Mouse (Mus musculus): Measurements from ENCODE around the gene Gps1. TPM values are rescaled to one million over a fixed set of nuclear protein-coding genes. Genes with fewer than 3 reads are reported as not detected.
A peak's percentile ranks its signal among the peaks of the same experiment; 100 is the strongest.

The Gps1 gene
- total RNA-seq (2014; rRNA removed): 252 and 262 TPM in 2 replicates
- polyA plus RNA-seq (2015; fragmentation: Nextera tagmentation; extraction: Ambion mirVana): 233 and 253 TPM in 2 replicates

- TF ChIP-seq CTCF (IDR thresholded peaks at IDR 0.05): no peak
- Histone ChIP-seq H3K4me1 (ENCODE audit: insufficient read depth, low read length) (peaks cover 9% of the 10 kb centered on the region; the same call in 1 of the 2 replicates), H3K27ac (ENCODE audit: low read depth, low read length) (peak within 1 kb of the TSS; percentile 82), H3K9ac (replicated peaks; ENCODE audit: low read length, poor library complexity, severe bottlenecking) (peak within 1 kb of the TSS; percentile 86), H3K27me3 (ENCODE audit: insufficient read depth, low read length) (no peaks in the 10 kb centered on the region), H3K9me3 (ENCODE audit: low read length) (no peaks in the 10 kb centered on the region), H3K4me3 (ENCODE audit: low read depth, low read length) (peak within 1 kb of the TSS; percentile 84), H3K36me3 (ENCODE audit: insufficient read depth, low read length) (peaks cover 35% of the 10 kb centered on the region), H3K4me2 (ENCODE audit: low read depth, low read length, poor library complexity, severe bottlenecking) (peak within 1 kb of the TSS; percentile 97)
- DNase-seq (ENCODE audit: low spot score) (peak; percentile 81), ATAC-seq (ENCODE audit: low FRiP score) (peak; percentile 78)
- 0% methylated on average over 56 of the region's 107 CpGs for WGBS
Observed at GRCm38 (mm10) chr11:120784064-120784791, at the start of gene Gps1, which contains the start of gene Rfng. Gene Gps1, plus strand, starts transcription at chr11:120784272. Gene Rfng, minus strand, starts transcription at chr11:120784207.

DNA sequence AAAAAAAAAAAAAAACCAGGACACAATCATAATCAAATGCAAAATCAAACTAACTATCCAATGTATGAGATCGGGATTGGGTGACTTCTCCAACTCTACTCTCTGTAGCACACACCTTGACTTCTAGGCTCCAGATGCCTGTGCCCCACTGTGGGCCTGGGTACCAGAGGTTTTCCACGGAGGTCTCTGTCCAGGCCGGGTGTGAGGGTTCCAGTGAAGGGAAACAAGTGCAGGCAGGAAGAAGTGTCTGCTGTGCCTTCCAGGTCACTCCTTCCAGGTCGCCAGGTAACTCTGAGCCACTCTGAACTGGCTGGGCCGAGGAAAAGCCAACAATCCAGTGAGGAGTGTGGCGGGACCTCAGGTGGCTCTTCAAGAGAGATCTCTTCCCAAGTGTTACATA lies 47.6 kb upstream of the Gps1 start:
- no peak overlapping the region for H3K4me2 ChIP-seq (ENCODE audit: low read depth, low read length, poor library complexity, severe bottlenecking)
- ATAC-seq (ENCODE audit: low FRiP score): no peak
- no peaks in the 10 kb centered on the region for H3K9me3 ChIP-seq (ENCODE audit: low read length)
- no peaks in the 10 kb centered on the region for H3K36me3 ChIP-seq (ENCODE audit: insufficient read depth, low read length)
- DNase-seq (ENCODE audit: low spot score): no peak
- H3K4me3 ChIP-seq (ENCODE audit: low read depth, low read length): no peak overlapping the region
- no peaks in the 10 kb centered on the region for H3K27me3 ChIP-seq (ENCODE audit: insufficient read depth, low read length)
- WGBS: 83% methylated on average over 6 of the region's 6 CpGs
- no peak overlapping the region for H3K27ac ChIP-seq (ENCODE audit: low read depth, low read length)
- H3K9ac ChIP-seq (replicated peaks; ENCODE audit: low read length, poor library complexity, severe bottlenecking): no peak overlapping the region
- no peak for TF ChIP-seq CTCF (IDR thresholded peaks at IDR 0.05)
- H3K4me1 ChIP-seq (ENCODE audit: insufficient read depth, low read length): no peaks in the 10 kb centered on the region

DNA sequence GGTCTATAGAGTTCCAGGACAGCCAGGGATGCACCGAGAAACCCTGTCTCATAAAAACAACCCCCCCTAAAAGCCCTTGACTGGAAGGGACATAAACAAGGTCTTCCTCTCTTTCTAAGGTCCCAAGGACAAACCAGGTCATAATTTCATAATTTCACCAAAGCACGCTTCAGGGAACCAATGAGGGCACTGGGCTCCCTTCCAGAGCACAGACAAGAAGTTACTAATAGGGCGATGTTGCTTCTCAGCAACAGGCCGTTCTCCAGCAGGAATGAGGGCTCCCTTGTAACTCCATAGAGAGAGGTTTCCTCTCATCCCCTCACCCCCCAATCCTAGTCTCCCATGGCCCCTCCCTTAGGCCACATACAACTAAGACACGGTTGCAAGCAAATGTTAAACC lies 43.1 kb upstream of the Gps1 start:
- H3K4me2 ChIP-seq (ENCODE audit: low read depth, low read length, poor library complexity, severe bottlenecking): no peak overlapping the region
- H3K36me3 ChIP-seq (ENCODE audit: insufficient read depth, low read length): no peaks in the 10 kb centered on the region
- no peak overlapping the region for H3K27ac ChIP-seq (ENCODE audit: low read depth, low read length)
- H3K27me3 ChIP-seq (ENCODE audit: insufficient read depth, low read length): no peaks in the 10 kb centered on the region
- TF ChIP-seq CTCF (IDR thresholded peaks at IDR 0.05): no peak
- no peak for ATAC-seq (ENCODE audit: low FRiP score)
- H3K9ac ChIP-seq (replicated peaks; ENCODE audit: low read length, poor library complexity, severe bottlenecking): no peak overlapping the region
- no peaks in the 10 kb centered on the region for H3K9me3 ChIP-seq (ENCODE audit: low read length)
- no peak overlapping the region for H3K4me3 ChIP-seq (ENCODE audit: low read depth, low read length)
- no peak for DNase-seq (ENCODE audit: low spot score)
- WGBS: 94% methylated on average over 5 of the region's 5 CpGs
- no peaks in the 10 kb centered on the region for H3K4me1 ChIP-seq (ENCODE audit: insufficient read depth, low read length)

GRCm38 (mm10) chr11:120744121-120744701 lies 39.9 kb upstream of the Gps1 start:
- Histone ChIP-seq H3K4me1 (ENCODE audit: insufficient read depth, low read length) (no peaks in the 10 kb centered on the region), H3K9me3 (ENCODE audit: low read length) (no peaks in the 10 kb centered on the region), H3K4me3 (ENCODE audit: low read depth, low read length) (no peak overlapping the region), H3K9ac (replicated peaks; ENCODE audit: low read length, poor library complexity, severe bottlenecking) (no peak overlapping the region), H3K4me2 (ENCODE audit: low read depth, low read length, poor library complexity, severe bottlenecking) (no peak overlapping the region), H3K27ac (ENCODE audit: low read depth, low read length) (no peak overlapping the region), H3K27me3 (ENCODE audit: insufficient read depth, low read length) (no peaks in the 10 kb centered on the region), H3K36me3 (ENCODE audit: insufficient read depth, low read length) (no peaks in the 10 kb centered on the region)
- 80% methylated on average over 7 of the region's 7 CpGs for WGBS
- DNase-seq (ENCODE audit: low spot score): no peak
- no peak for TF ChIP-seq CTCF (IDR thresholded peaks at IDR 0.05)
- ATAC-seq (ENCODE audit: low FRiP score): no peak

DNA sequence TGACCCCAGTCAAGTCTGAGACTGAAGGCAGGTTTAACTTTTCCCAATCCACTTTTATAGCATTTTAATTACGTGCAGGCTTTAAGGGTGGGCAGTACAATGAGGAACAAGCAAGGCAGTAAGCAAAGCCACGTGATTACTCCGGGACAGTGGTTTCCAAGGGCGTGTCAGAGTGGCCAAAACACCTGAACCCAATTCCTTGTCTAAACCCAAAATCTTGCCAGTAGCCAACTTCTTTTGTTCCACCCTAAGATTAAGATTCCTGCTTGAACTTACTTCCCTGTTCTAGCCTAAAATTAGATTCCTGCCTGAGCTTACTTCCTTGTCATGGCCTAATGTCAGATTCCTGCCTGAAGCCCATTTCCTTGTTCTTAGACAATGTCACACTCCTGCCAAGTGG lies 36.1 kb upstream of the Gps1 start:
- H3K4me2 ChIP-seq (ENCODE audit: low read depth, low read length, poor library complexity, severe bottlenecking): no peak overlapping the region

DNA sequence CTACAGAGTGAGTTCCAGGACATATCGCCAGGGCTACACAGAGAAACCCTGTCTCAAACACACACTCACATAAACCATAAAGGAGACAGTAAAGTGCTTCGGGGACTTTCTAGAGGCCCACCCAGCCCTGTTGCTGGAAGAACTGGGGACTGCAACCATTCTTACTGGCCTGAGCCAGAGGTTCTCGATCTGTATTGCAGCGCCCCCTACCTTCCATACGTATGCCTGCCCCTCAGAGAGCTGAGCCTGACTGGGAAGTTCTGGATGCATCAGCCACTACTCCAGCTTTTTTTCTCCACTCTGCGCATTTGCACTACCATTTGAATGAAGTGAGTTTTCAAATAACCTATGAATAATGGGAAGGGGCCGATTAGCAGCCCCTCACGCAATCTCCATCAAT lies 34.6 kb upstream of the Gps1 start:
- 60% methylated on average over 8 of the region's 8 CpGs for WGBS
- no peak for ATAC-seq (ENCODE audit: low FRiP score)
- H3K27ac ChIP-seq (ENCODE audit: low read depth, low read length): no peak overlapping the region
- no peak overlapping the region for H3K4me3 ChIP-seq (ENCODE audit: low read depth, low read length)
- no peak for DNase-seq (ENCODE audit: low spot score)
- H3K9me3 ChIP-seq (ENCODE audit: low read length): no peaks in the 10 kb centered on the region
- H3K4me1 ChIP-seq (ENCODE audit: insufficient read depth, low read length): no peaks in the 10 kb centered on the region
- no peak overlapping the region for H3K9ac ChIP-seq (replicated peaks; ENCODE audit: low read length, poor library complexity, severe bottlenecking)
- no peak overlapping the region for H3K4me2 ChIP-seq (ENCODE audit: low read depth, low read length, poor library complexity, severe bottlenecking)
- peak; percentile 37 for TF ChIP-seq CTCF (IDR thresholded peaks at IDR 0.05)
- no peaks in the 10 kb centered on the region for H3K27me3 ChIP-seq (ENCODE audit: insufficient read depth, low read length)
- H3K36me3 ChIP-seq (ENCODE audit: insufficient read depth, low read length): no peaks in the 10 kb centered on the region

More for the DNA sequence above, 36.1 kb upstream of the Gps1 start:
- Histone ChIP-seq H3K4me1 (ENCODE audit: insufficient read depth, low read length) (no peaks in the 10 kb centered on the region), H3K4me3 (ENCODE audit: low read depth, low read length) (no peak overlapping the region), H3K36me3 (ENCODE audit: insufficient read depth, low read length) (no peaks in the 10 kb centered on the region), H3K9me3 (ENCODE audit: low read length) (no peaks in the 10 kb centered on the region), H3K27ac (ENCODE audit: low read depth, low read length) (no peak overlapping the region), H3K9ac (replicated peaks; ENCODE audit: low read length, poor library complexity, severe bottlenecking) (no peak overlapping the region), H3K27me3 (ENCODE audit: insufficient read depth, low read length) (no peaks in the 10 kb centered on the region)
- DNase-seq (ENCODE audit: low spot score) (no peak), ATAC-seq (ENCODE audit: low FRiP score) (no peak)
- 84% methylated on average over 4 of the region's 4 CpGs for WGBS
- no peak for TF ChIP-seq CTCF (IDR thresholded peaks at IDR 0.05)
